Mouse (Mus musculus) embryonic facial prominence, embryonic 12.5 days (tissue): ENCODE data around the gene Cacfd1. TPM values are rescaled to one million over a fixed set of nuclear protein-coding genes. Genes with fewer than 3 reads are reported as not detected.

ENCODE experiments used
- ATAC-seq: fragments of 200-750 bp; cut with Nextera tagmentation; 2 replicates; pipeline ENCODE4 v1.8.0; 2017; ENCODE audit not compliant: insufficient number of reproducible peaks, insufficient read depth, low FRiP score, low TSS enrichment
- H3K27ac ChIP-seq: fragments of 300-500 bp; sonication (generic); 2 replicates; pipeline ENCODE4 v1.5.1; 2016; ENCODE audit warnings: mild to moderate bottlenecking
- H3K27me3 ChIP-seq: fragments of 300-500 bp; sonication (generic); 2 replicates; pipeline ENCODE4 v1.6.1; 2016; ENCODE audit warnings: mild to moderate bottlenecking, moderate library complexity
- H3K36me3 ChIP-seq: fragments of 300-500 bp; sonication (generic); 2 replicates; pipeline ENCODE4 v1.6.1; 2016; ENCODE audit warnings: mild to moderate bottlenecking
- H3K4me1 ChIP-seq: fragments of 300-500 bp; sonication (generic); 2 replicates; pipeline ENCODE4 v1.6.1; 2016
- H3K4me2 ChIP-seq: fragments of 300-500 bp; sonication (generic); replicated peaks from 2 replicates; pipeline ENCODE4 v1.6.1; 2016; ENCODE audit warnings: mild to moderate bottlenecking, moderate library complexity
- H3K4me3 ChIP-seq: fragments of 300-500 bp; sonication (generic); 2 replicates; pipeline ENCODE4 v1.5.1; 2016; ENCODE audit warnings: mild to moderate bottlenecking
- H3K9ac ChIP-seq: fragments of 300-500 bp; sonication (generic); 2 replicates; pipeline ENCODE4 v1.6.1; 2016; ENCODE audit warnings: mild to moderate bottlenecking, moderate library complexity
- H3K9me3 ChIP-seq: fragments of 300-500 bp; sonication (generic); 2 replicates; pipeline ENCODE4 v1.6.1; 2016; ENCODE audit warnings: mild to moderate bottlenecking, moderate library complexity
- WGBS: fragments of 180-500 bp; shearing (Covaris S2); methylation state at CpG from one replicate; pipeline ENCODE4 v1.1.7; 2016; 5-methylcytosine and 5-hydroxymethylcytosine counted together
- polyA plus RNA-seq: library from polyadenylated mRNA; unstranded; fragments of >200 nt; fragmentation: Nextera tagmentation; extraction: Ambion mirVana; gene quantifications from 2 replicates; pipeline ENCODE4 v1.2.1, GENCODE M21; 2016

Cacfd1 gene
- polyA plus RNA-seq, 1 experiment from 2014 or later = 94.1 TPM

GRCm38 (mm10) chr2:26997498-26997897, 12.2 kb upstream of the Cacfd1 start:
- H3K9me3 ChIP-seq = no peaks in the 10 kb centered on the region
- 89% methylated on average over 1 of the region's 1 CpGs for WGBS

GRCm38 (mm10) chr2:26997993-26998392, 11.7 kb upstream of the Cacfd1 start:
- Histone ChIP-seq H3K4me2 (no peak overlapping the region), H3K4me3 (no peak overlapping the region), H3K9me3 (no peaks in the 10 kb centered on the region), H3K9ac (no peak overlapping the region), H3K4me1 (no peaks in the 10 kb centered on the region), H3K27me3 (no peaks in the 10 kb centered on the region), H3K27ac (no peak overlapping the region), H3K36me3 (no peaks in the 10 kb centered on the region)
- ATAC-seq = no peak
- WGBS = 91% methylated on average over 7 of the region's 7 CpGs

More at GRCm38 (mm10) chr2:26997498-26997897, 12.2 kb upstream of the Cacfd1 start:
- Histone ChIP-seq H3K4me1 (no peaks in the 10 kb centered on the region), H3K27me3 (no peaks in the 10 kb centered on the region), H3K36me3 (no peaks in the 10 kb centered on the region), H3K9ac (no peak overlapping the region), H3K4me2 (no peak overlapping the region), H3K27ac (no peak overlapping the region), H3K4me3 (no peak overlapping the region)
- no peak for ATAC-seq

GRCm38 (mm10) chr2:27006255-27006654, 3.5 kb upstream of the Cacfd1 start:
- no peaks in the 10 kb centered on the region for H3K9me3 ChIP-seq
- no peaks in the 10 kb centered on the region for H3K36me3 ChIP-seq
- no peak overlapping the region for H3K4me2 ChIP-seq
- H3K27me3 ChIP-seq = no peaks in the 10 kb centered on the region
- no peak for ATAC-seq
- peaks cover 15% of the 10 kb centered on the region for H3K4me1 ChIP-seq
- no peak overlapping the region for H3K9ac ChIP-seq
- WGBS = 74% methylated on average over 4 of the region's 4 CpGs
- H3K4me3 ChIP-seq = no peak overlapping the region
- H3K27ac ChIP-seq = no peak overlapping the region

- no peak for ATAC-seq
- Histone ChIP-seq H3K9ac (no peak overlapping the region), H3K27ac (no peak overlapping the region), H3K4me1 (peaks cover 21% of the 10 kb centered on the region), H3K27me3 (no peaks in the 10 kb centered on the region), H3K36me3 (no peaks in the 10 kb centered on the region), H3K9me3 (no peaks in the 10 kb centered on the region), H3K4me2 (no peak overlapping the region), H3K4me3 (no peak overlapping the region)
- 69% methylated on average over 7 of the region's 7 CpGs for WGBS
Observed at GRCm38 (mm10) chr2:27007701-27008100, 2.0 kb upstream of the Cacfd1 start.

GRCm38 (mm10) chr2:27017802-27018201, 8.1 kb downstream of the Cacfd1 start:
- Histone ChIP-seq H3K27me3 (no peaks in the 10 kb centered on the region), H3K9ac (no peak overlapping the region), H3K4me2 (no peak overlapping the region), H3K27ac (no peak overlapping the region), H3K4me1 (no peaks in the 10 kb centered on the region), H3K36me3 (peaks cover 68% of the 10 kb centered on the region), H3K9me3 (no peaks in the 10 kb centered on the region), H3K4me3 (no peak overlapping the region)
- WGBS = 56% methylated on average over 5 of the region's 5 CpGs
- no peak for ATAC-seq

- WGBS = 94% methylated on average over 2 of the region's 2 CpGs
- ATAC-seq = no peak
- no peaks in the 10 kb centered on the region for H3K4me1 ChIP-seq
- H3K9me3 ChIP-seq = no peaks in the 10 kb centered on the region
- no peak overlapping the region for H3K4me2 ChIP-seq
- H3K27me3 ChIP-seq = no peaks in the 10 kb centered on the region
- H3K9ac ChIP-seq = no peak overlapping the region
- H3K36me3 ChIP-seq = peaks cover 55% of the 10 kb centered on the region
- H3K27ac ChIP-seq = no peak overlapping the region
- no peak overlapping the region for H3K4me3 ChIP-seq
Observed at GRCm38 (mm10) chr2:27019530-27019929, 9.8 kb downstream of the Cacfd1 start.

- Histone ChIP-seq H3K4me1 (no peaks in the 10 kb centered on the region), H3K27me3 (no peaks in the 10 kb centered on the region), H3K4me3 (no peak overlapping the region), H3K36me3 (peaks cover 40% of the 10 kb centered on the region), H3K4me2 (no peak overlapping the region), H3K9me3 (no peaks in the 10 kb centered on the region), H3K27ac (no peak overlapping the region), H3K9ac (no peak overlapping the region)
- ATAC-seq = no peak
- WGBS = 82% methylated on average over 1 of the region's 1 CpGs
Observed at GRCm38 (mm10) chr2:27021103-27021502, 11.4 kb downstream of the Cacfd1 start.

GRCm38 (mm10) chr2:27022612-27023011, 12.9 kb downstream of the Cacfd1 start:
- Histone ChIP-seq H3K9me3 (no peaks in the 10 kb centered on the region), H3K4me2 (no peak overlapping the region), H3K4me1 (peaks cover 1% of the 10 kb centered on the region; the same call in 1 of the 2 replicates), H3K36me3 (peaks cover 27% of the 10 kb centered on the region), H3K4me3 (no peak overlapping the region), H3K27me3 (no peaks in the 10 kb centered on the region), H3K9ac (no peak overlapping the region), H3K27ac (no peak overlapping the region)
- WGBS = 67% methylated on average over 6 of the region's 6 CpGs
- no peak for ATAC-seq

- 88% methylated on average over 14 of the region's 14 CpGs for WGBS
- H3K27ac ChIP-seq = no peak overlapping the region
- H3K9ac ChIP-seq = no peak overlapping the region
Observed at GRCm38 (mm10) chr2:27024136-27024535, 14.4 kb downstream of the Cacfd1 start.

GRCm38 (mm10) chr2:27025545-27025944, 15.8 kb downstream of the Cacfd1 start:
- H3K4me1 ChIP-seq = peaks cover 8% of the 10 kb centered on the region
- no peak for ATAC-seq
- peaks cover 6% of the 10 kb centered on the region; the same call in 1 of the 2 replicates for H3K27me3 ChIP-seq
- H3K36me3 ChIP-seq = no peaks in the 10 kb centered on the region
- H3K4me2 ChIP-seq = no peak overlapping the region
- WGBS = 76% methylated on average over 3 of the region's 3 CpGs
- no peak overlapping the region for H3K9ac ChIP-seq
- H3K9me3 ChIP-seq = no peaks in the 10 kb centered on the region
- no peak overlapping the region for H3K27ac ChIP-seq
- H3K4me3 ChIP-seq = no peak overlapping the region

More at GRCm38 (mm10) chr2:27024136-27024535, 14.4 kb downstream of the Cacfd1 start:
- Histone ChIP-seq H3K36me3 (peaks cover 12% of the 10 kb centered on the region), H3K4me1 (peaks cover 8% of the 10 kb centered on the region), H3K9me3 (no peaks in the 10 kb centered on the region), H3K27me3 (peaks cover 6% of the 10 kb centered on the region; the same call in 1 of the 2 replicates), H3K4me3 (no peak overlapping the region), H3K4me2 (no peak overlapping the region)
- ATAC-seq = no peak

GRCm38 (mm10) chr2:27026332-27026731, 16.6 kb downstream of the Cacfd1 start:
- Histone ChIP-seq H3K4me2 (no peak overlapping the region), H3K4me1 (peaks cover 8% of the 10 kb centered on the region), H3K9me3 (no peaks in the 10 kb centered on the region), H3K9ac (no peak overlapping the region), H3K27ac (no peak overlapping the region), H3K27me3 (peaks cover 6% of the 10 kb centered on the region; the same call in 1 of the 2 replicates), H3K36me3 (no peaks in the 10 kb centered on the region), H3K4me3 (no peak overlapping the region)
- WGBS = 87% methylated on average over 3 of the region's 3 CpGs
- no peak for ATAC-seq

- Histone ChIP-seq H3K36me3 (no peaks in the 10 kb centered on the region), H3K9me3 (no peaks in the 10 kb centered on the region), H3K27ac (no peak overlapping the region), H3K4me1 (peaks cover 8% of the 10 kb centered on the region), H3K27me3 (peaks cover 6% of the 10 kb centered on the region; the same call in 1 of the 2 replicates), H3K4me2 (peak overlapping the region; percentile 53), H3K4me3 (no peak overlapping the region), H3K9ac (no peak overlapping the region)
- ATAC-seq = no peak
- 78% methylated on average over 10 of the region's 10 CpGs for WGBS
Observed at GRCm38 (mm10) chr2:27026857-27027617, 17.3 kb downstream of the Cacfd1 start.
